Mouse (Mus musculus): ENCODE measurements around the gene Tmem221.

GRCm38 (mm10) chr8:71574426-71574825, 15.8 kb upstream of the Tmem221 start:
- TF ChIP-seq CTCF (IDR thresholded peaks at IDR 0.05; ENCODE audit: insufficient read depth, low read length) (no peak), POLR2A (IDR thresholded peaks at IDR 0.05; ENCODE audit: borderline replicate concordance, extremely low read depth, low read depth, low read length) (no peak)

All from lung, adult 2 months (tissue).